Mouse (Mus musculus) gastrocnemius, postnatal 10 days (tissue): ENCODE measurements around the gene Itsn1. TPM values are rescaled to one million over a fixed set of nuclear protein-coding genes. Genes with fewer than 3 reads are reported as not detected.

Experiments used
- DNase-seq: peaks from one replicate; pipeline ENCODE4 v3.0.0; 2021; ENCODE audit warnings: mixed read lengths
- total RNA-seq, 2 experiments: library from RNA; stranded (reverse); gene quantifications; 2 replicates each; pipeline ENCODE4 v1.2.3; 2021

The Itsn1 gene
- total RNA-seq, 2 experiments from 2014 or later = 60.2 to 81.2 TPM

DNA sequence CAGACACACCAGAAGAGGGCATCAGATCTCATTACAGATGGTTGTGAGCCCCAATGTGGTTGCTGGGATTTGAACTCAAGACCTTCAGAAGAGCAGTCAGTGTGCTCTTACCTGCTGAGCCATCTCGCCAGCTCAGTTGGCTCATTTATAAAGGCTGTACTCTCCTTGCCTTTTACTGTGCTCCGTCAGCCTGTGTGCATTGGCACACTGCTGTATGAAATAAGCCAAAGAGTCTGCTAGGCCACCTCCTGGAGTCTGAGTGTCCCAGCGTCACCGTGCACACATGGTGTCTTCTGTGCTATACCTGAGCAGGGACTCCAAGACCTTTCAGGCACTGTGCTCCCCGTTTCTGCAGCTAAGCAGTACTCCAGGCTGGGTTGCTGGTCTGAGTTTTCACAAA is 40.8 kb downstream of the Itsn1 start:
- DNase-seq = no peak

- DNase-seq = no peak
Observed at GRCm38 (mm10) chr16:91770662-91771061, 41.6 kb downstream of the Itsn1 start.

- DNase-seq = no peak
Observed at GRCm38 (mm10) chr16:91771334-91771733, 42.3 kb downstream of the Itsn1 start.

DNA sequence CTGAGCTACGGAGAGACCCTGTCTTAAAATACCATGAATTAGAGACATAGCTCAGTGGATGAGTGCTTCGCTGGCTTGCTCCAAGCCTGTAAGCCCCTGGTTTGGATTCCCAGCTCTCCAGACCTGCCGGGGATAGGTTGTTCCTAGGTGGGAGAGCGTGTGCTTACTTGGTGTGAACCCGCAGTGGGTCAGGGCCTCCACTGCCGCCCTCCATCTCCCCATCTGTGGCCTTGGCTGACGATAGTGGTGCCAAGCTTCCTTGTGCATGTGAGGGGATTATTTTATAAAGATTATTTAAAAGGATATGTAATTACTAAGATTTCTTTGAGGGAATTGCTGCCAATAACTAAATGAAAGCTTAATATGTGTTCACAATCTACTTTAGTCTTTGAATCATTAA is 43.5 kb downstream of the Itsn1 start:
- no peak for DNase-seq

- no peak for DNase-seq
Observed at GRCm38 (mm10) chr16:91779576-91779975, 50.5 kb downstream of the Itsn1 start.

GRCm38 (mm10) chr16:91780151-91780550 is 51.1 kb downstream of the Itsn1 start:
- DNase-seq = no peak

DNA sequence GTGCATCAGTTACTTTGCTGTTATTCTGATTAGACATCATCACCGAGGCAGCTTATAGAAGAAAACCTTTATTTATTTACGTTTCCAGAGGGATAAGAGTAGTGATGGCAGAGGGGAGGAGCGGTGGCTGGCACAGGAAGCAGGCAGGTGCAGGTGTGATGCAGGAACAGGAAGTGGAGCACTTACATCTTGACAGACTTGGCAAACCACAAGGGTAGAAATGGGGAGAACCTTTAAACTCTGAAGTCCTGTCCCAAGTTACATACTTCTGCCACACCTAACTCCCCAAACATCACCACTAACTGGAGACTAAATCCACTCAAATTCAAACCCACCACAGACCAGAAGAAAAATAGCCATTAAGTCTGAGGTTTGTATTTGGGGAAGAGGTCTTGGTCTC is 51.7 kb downstream of the Itsn1 start:
- no peak for DNase-seq

DNA sequence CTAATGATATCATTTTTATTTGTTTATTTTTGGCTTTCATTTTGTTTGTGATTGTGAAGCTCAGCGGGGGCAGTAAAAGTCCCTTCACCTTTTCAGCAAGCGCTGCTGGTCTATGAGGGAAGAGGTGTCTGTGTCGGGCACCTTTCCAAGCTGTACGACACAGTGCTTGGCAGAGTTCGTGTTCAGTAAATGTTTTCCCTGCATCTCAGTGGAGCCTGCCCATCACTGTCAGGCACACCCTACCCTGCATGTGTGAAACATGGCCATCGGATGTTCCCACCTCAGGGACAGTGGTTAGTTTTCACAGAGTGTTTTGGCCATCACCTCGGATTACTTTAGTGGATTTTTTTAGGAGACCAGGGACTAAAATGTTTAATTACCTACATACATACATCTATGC is 54.1 kb downstream of the Itsn1 start:
- DNase-seq = no peak

GRCm38 (mm10) chr16:91784298-91784697 is 55.2 kb downstream of the Itsn1 start:
- no peak for DNase-seq

GRCm38 (mm10) chr16:91786425-91786824 is 57.3 kb downstream of the Itsn1 start:
- peak; percentile 33 for DNase-seq

GRCm38 (mm10) chr16:91789728-91790127 is 60.6 kb downstream of the Itsn1 start:
- no peak for DNase-seq

- no peak for DNase-seq
Observed at GRCm38 (mm10) chr16:91792477-91793196, 63.6 kb downstream of the Itsn1 start.

DNA sequence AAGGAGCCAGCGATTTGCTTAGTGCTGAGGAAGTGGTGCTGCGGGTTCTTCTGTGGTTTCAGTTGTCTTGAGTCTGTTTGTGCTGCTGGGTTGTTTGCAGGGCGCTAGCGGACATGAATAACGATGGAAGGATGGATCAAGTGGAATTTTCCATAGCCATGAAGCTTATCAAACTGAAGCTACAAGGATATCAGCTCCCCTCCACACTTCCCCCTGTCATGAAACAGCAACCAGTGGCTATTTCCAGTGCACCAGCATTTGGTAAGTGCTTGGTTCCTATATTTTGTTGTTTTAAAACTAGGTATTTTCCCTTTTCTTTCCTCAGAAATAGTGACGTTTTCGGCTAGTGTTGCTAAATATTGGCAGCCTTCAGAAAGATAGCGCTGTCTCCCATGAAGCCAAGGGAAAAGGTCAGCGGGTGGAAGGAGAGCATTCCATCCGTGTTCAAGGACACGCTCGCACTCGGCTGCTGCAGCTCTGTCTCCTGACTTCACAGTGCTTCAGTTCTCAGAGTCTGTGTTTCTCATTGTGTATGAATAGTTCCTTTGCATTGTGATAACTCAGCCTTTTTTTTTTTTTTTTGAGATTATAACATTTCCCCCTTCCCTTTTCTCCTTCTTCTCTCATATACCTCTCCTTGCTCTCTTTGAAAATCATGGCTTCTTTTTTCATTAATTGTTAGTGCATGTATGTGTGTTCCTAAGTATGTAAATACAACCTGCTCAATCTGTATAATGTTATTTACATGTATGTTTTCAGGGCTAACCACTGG is 64.6 kb downstream of the Itsn1 start:
- DNase-seq = no peak

GRCm38 (mm10) chr16:91794306-91794705 is 65.2 kb downstream of the Itsn1 start:
- DNase-seq = no peak

DNA sequence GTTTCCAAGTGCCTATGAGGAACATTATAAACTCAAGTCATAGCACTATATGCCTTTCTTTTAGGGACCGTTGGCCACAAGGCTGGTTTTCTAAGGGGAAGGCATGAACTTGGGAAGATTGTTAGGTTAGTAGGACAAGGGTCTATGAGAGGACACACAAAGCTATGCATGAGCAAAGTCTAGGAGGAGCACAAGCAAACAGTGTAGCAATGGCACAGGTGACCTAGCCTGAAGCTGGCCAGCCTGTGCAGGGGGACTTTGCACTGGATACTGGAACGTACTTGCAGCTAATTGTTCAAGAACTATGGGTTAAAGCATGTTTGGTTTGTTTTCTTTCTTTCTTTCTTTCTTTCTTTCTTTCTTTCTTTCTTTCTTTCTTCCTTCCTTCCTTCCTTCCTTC is 66.0 kb downstream of the Itsn1 start:
- DNase-seq = no peak

GRCm38 (mm10) chr16:91795606-91796005 is 66.5 kb downstream of the Itsn1 start:
- DNase-seq = no peak

GRCm38 (mm10) chr16:91801426-91801825 is 72.3 kb downstream of the Itsn1 start:
- DNase-seq = peak; percentile 34

- DNase-seq = no peak
Observed at GRCm38 (mm10) chr16:91802461-91803062, 73.5 kb downstream of the Itsn1 start.

DNA sequence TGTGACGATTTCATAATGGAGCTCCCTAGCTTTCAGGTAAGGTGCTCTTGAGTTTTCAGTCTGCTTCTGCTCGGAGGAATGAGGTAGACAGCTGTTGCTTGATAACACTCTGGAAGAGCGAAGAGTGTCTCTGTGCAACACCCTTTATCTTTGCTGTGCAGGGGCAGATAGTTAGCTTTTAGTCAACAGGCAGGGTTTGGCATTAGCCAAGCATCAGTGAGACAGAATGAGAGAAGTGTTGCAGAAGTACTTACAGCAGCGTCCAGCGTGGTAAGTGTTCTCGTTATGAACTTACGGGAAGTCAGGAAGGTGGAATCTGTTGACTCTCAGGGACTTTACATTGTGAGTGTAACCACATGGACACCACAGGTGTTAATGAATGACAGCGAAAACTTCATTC is 75.3 kb downstream of the Itsn1 start:
- DNase-seq = no peak

- DNase-seq = peak; percentile 18
Observed at GRCm38 (mm10) chr16:91804831-91805230, 75.8 kb downstream of the Itsn1 start.

DNA sequence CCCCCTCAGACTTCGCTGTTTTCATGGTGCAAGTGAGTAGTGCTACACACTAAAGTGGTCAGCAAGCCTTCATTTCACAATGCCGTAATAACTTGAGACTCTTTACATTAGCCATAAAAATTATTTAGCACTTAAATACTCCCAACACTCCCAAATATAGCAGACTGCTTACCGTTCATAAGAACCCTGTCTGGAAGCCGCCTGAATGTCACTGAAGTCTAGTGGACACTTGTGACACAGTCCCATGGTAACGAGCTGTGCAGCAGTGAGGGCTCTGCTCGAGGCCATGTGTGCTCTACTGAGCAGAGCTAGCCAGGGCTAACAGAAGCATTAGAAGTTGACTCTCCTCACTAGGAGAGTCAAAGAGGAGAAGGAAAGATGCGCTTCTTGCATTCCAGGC is 81.2 kb downstream of the Itsn1 start:
- no peak for DNase-seq

GRCm38 (mm10) chr16:91811339-91811738 is 82.3 kb downstream of the Itsn1 start:
- no peak for DNase-seq

DNA sequence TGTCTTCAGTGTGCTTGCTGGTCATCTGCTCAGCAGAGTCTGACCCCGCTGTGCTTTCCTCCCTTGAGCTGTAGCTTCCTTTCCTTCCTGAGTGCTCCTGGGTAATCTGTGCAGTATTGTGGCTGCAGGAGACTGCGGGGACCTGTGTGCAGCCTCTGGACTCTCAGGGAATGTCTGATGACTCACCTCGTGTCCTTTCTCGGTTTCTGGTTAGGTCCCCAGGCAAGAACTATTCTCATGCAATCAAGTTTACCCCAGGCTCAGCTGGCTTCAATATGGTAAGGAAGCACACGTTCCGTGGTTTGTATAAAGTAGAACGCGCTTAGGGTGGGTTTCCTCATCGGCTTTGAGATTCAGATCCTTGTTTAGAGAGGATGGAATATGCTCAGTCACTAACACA is 82.8 kb downstream of the Itsn1 start:
- no peak for DNase-seq
